Mouse (Mus musculus) myocyte (in vitro differentiated cells): ENCODE data around the gene Plau. TPM values are rescaled to one million over a fixed set of nuclear protein-coding genes. Genes with fewer than 3 reads are reported as not detected.

ENCODE experiments used
- H3K27me3 ChIP-seq: one replicate; pipeline ENCODE4 v1.6.1; 2011; ENCODE audit not compliant: control insufficient read depth, insufficient read depth, insufficient read length
- H3K36me3 ChIP-seq: one replicate; pipeline ENCODE4 v1.6.1; 2011; ENCODE audit not compliant: control insufficient read depth, insufficient read depth
- H3K4me2 ChIP-seq: one replicate; pipeline ENCODE4 v1.6.1; 2011; ENCODE audit warnings: low read depth, control low read depth
- H3K4me3 ChIP-seq: one replicate; pipeline ENCODE4 v1.5.1; 2011; ENCODE audit warnings: mild to moderate bottlenecking, control low read depth, moderate library complexity
- H3K79me2 ChIP-seq: one replicate; pipeline ENCODE4 v1.6.1; 2011; ENCODE audit not compliant: control insufficient read depth, insufficient read depth
- H3ac ChIP-seq: one replicate; pipeline ENCODE4 v1.6.1; 2011; ENCODE audit not compliant: control insufficient read depth, insufficient read length
- CEBPB ChIP-seq: IDR thresholded peaks from 2 replicates; pipeline ENCODE4 v1.6.1; 2011; ENCODE audit warnings: mild to moderate bottlenecking, moderate library complexity; ENCODE audit not compliant: poor library complexity, insufficient read depth, severe bottlenecking
- E2F4 ChIP-seq: IDR thresholded peaks from one replicate; pipeline ENCODE4 v1.6.1; 2011; ENCODE audit warnings: mild to moderate bottlenecking, control low read depth, moderate library complexity; ENCODE audit not compliant: insufficient read depth
- MAX ChIP-seq: IDR thresholded peaks from one replicate; pipeline ENCODE4 v1.6.1; 2011; ENCODE audit warnings: low read depth, mild to moderate bottlenecking, control low read depth
- MYOD1 ChIP-seq, 3 experiments: IDR thresholded peaks; one replicate each; pipeline ENCODE4 v1.6.1; 2011; ENCODE audit warnings: control low read depth in 2 of 3, low read depth in 2 of 3, mild to moderate bottlenecking in 2 of 3, moderate library complexity in 1 of 3; ENCODE audit not compliant: insufficient read length in 2 of 3, control insufficient read depth in 1 of 3
- MYOG ChIP-seq, 3 experiments: IDR thresholded peaks; one replicate each; pipeline ENCODE4 v1.6.1; 2011; ENCODE audit warnings: control low read depth in 2 of 3, low read depth in 2 of 3, mild to moderate bottlenecking in 2 of 3; ENCODE audit not compliant: insufficient read length in 2 of 3, control insufficient read depth in 1 of 3, insufficient read depth in 1 of 3
- POLR2A ChIP-seq: IDR thresholded peaks from one replicate; pipeline ENCODE4 v1.6.1; 2011; ENCODE audit warnings: low read depth, mild to moderate bottlenecking, control low read depth, moderate library complexity; ENCODE audit not compliant: insufficient read length
- POLR2AphosphoS2 ChIP-seq: IDR thresholded peaks from one replicate; pipeline ENCODE4 v1.6.1; 2011; ENCODE audit warnings: low read depth, control low read depth; ENCODE audit not compliant: insufficient read length
- REST ChIP-seq: IDR thresholded peaks from one replicate; pipeline ENCODE4 v1.6.1; 2011; ENCODE audit warnings: mild to moderate bottlenecking, control low read depth, moderate library complexity; ENCODE audit not compliant: insufficient read depth, insufficient read length
- SRF ChIP-seq: IDR thresholded peaks from one replicate; pipeline ENCODE4 v1.6.1; 2011; ENCODE audit warnings: low read depth; ENCODE audit not compliant: control insufficient read depth, insufficient read length
- TCF12 ChIP-seq: IDR thresholded peaks from one replicate; pipeline ENCODE4 v1.6.1; 2011; ENCODE audit warnings: mild to moderate bottlenecking, control low read depth; ENCODE audit not compliant: poor library complexity, insufficient read depth, severe bottlenecking
- TCF3 ChIP-seq: IDR thresholded peaks from one replicate; pipeline ENCODE4 v1.6.1; 2011; ENCODE audit warnings: low read depth, control low read depth; ENCODE audit not compliant: insufficient read length
- USF1 ChIP-seq: IDR thresholded peaks from one replicate; pipeline ENCODE4 v1.6.1; 2011; ENCODE audit warnings: low read depth, mild to moderate bottlenecking, control low read depth, moderate library complexity
- polyA plus RNA-seq: library from polyadenylated mRNA; unstranded; fragments of >200 nt; fragmentation: generic; extraction: Trizol; gene quantifications from one replicate; pipeline ENCODE4 v1.2.1, GENCODE M21; 2012; ENCODE audit warnings: missing spikeins

Gene Plau
- polyA plus RNA-seq, 1 experiment = 40.1 TPM

DNA sequence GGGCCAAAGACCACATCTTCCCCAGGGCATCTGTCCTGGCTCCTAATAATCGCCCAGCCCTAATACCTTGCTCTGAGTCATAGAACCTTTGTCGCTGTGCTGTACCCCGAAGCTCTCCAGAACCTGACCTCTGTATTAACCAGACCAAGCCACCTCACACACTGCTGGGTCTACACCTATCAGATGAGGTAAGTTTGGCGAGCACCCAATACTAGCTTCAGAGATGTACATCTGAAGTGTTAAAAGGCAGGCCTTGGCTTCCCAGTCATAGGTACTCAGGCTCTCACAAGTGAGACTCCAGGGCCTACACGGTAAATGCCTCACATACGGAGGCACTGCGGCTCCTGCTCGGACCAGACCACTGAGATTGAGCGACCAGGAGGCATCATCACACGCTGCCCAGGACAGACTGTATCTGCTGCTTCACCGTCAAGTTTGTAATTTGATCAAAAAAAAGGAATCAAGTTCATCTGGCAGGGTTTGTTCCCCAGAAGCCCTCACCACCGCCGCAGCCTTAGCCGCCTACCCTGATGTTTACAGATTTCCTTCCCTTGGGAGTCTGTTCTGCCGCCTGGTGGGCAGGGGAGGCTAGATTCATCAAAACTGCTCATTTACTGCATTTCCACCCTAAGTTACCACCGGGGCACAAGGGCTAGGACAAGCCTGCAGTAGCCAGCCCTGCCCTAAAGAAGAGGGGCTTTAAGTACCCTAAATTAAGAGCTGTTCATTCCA lies 44.8 kb upstream of the Plau start:
- Histone ChIP-seq H3K4me2 (peak overlapping the region; percentile 85), H3K36me3 (peaks cover 20% of the 10 kb centered on the region), H3K27me3 (no peaks in the 10 kb centered on the region), H3ac (no peak overlapping the region), H3K4me3 (peak overlapping the region; percentile 41), H3K79me2 (peaks cover 64% of the 10 kb centered on the region)
- TF ChIP-seq E2F4 (no peak), TCF12 (no peak), POLR2A (no peak)

DNA sequence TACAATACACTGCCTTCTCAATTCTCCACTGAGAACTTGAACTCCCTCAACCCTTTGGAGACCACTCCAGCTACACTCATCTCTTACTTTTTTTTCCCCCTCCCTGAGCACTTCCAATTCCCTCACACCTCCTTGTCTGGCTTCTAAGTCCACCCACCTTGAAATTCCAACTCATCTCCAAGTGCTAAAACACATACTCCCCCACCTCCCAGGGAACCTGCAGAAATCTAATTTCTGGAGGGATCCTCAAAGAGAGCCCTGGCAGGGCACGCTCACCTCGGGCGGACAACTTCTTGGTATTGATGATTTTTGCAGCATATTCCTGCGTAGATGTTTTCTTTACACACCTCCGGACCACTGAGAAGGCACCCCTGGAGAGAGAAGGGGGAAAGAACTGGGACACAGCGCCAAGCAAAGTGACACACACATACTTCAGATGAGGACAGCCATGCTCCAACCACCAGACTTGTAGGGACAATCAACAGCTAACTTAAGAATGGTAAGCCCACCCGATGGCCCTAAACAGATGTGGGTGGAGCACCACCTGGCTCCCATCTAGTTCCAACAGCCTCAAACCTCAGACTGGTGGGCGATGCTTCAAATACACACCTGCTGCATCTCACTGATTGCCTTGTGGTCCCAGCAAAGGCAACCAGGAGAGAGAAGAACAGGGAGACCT lies 44.1 kb upstream of the Plau start:
- Histone ChIP-seq H3K4me3 (peak overlapping the region; percentile 41), H3K36me3 (peaks cover 19% of the 10 kb centered on the region), H3K4me2 (peak overlapping the region; percentile 85), H3K79me2 (peaks cover 56% of the 10 kb centered on the region), H3ac (no peak overlapping the region), H3K27me3 (no peaks in the 10 kb centered on the region)
- TF ChIP-seq SRF = no peak
- peak in 1 of 3 experiments; percentile 17 for TF ChIP-seq MYOD1 (IDR thresholded peaks at IDR 0.05; ENCODE audit: control insufficient read depth in 1 of 3, insufficient read length in 2 of 3, low read depth in 2 of 3)

DNA sequence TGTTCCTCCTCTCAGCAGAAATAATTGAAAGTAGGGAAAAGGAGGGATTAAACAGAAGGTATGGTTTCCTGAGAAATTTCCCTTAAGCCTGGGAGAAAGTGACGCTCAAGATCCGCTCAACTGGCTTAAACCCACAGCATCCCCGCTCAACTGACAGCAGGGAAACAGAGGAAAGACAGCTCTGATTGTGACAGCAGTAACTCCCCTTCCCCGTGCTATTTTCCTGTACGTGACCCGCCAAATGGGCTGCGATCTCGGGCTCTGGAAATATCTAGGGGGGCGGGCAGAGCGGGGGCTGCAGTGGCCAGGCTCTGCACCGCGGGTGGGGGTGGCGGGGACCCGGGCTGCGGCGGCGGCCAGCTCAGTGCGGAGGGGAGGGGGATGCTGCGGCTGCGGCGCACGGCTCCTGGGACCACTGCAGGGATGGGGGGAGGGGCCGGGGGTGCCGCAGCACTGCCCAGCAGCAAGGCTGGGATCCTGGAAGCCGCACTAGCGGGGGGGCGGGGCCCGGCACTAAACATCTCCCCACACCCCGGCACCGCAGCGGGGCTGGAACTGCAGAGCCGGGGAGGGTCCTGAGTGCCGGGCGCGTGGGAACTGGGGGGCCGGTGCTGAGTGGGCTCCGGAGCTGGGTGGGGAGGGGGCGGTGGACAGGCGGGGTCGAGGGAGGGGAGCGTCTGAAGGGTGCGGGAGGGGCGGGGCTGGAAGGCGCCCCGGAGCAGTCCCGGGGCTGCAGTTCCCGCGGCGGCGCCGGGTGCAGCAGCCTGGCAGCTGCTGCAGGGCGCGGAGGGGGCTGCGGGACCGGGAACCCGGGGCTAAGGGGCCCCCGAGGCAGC lies 43.3 kb upstream of the Plau start:
- H3K36me3 ChIP-seq = peaks cover 19% of the 10 kb centered on the region
- peaks cover 49% of the 10 kb centered on the region for H3K79me2 ChIP-seq
- TF ChIP-seq MYOG (IDR thresholded peaks at IDR 0.05; ENCODE audit: control insufficient read depth in 1 of 3, insufficient read depth in 1 of 3, insufficient read length in 2 of 3, low read depth in 2 of 3) (no peak), USF1 (no peak), MAX (no peak), TCF12 (no peak), TCF3 (no peak), MYOD1 (IDR thresholded peaks at IDR 0.05; ENCODE audit: control insufficient read depth in 1 of 3, insufficient read length in 2 of 3, low read depth in 2 of 3) (no peak), POLR2A (no peak), CEBPB (no peak), SRF (no peak), POLR2AphosphoS2 (no peak), E2F4 (no peak), REST (no peak)
- no peaks in the 10 kb centered on the region for H3K27me3 ChIP-seq
- H3ac ChIP-seq = peak overlapping the region; percentile 80
- H3K4me2 ChIP-seq = peak overlapping the region; percentile 85
- peak overlapping the region; percentile 41 for H3K4me3 ChIP-seq

DNA sequence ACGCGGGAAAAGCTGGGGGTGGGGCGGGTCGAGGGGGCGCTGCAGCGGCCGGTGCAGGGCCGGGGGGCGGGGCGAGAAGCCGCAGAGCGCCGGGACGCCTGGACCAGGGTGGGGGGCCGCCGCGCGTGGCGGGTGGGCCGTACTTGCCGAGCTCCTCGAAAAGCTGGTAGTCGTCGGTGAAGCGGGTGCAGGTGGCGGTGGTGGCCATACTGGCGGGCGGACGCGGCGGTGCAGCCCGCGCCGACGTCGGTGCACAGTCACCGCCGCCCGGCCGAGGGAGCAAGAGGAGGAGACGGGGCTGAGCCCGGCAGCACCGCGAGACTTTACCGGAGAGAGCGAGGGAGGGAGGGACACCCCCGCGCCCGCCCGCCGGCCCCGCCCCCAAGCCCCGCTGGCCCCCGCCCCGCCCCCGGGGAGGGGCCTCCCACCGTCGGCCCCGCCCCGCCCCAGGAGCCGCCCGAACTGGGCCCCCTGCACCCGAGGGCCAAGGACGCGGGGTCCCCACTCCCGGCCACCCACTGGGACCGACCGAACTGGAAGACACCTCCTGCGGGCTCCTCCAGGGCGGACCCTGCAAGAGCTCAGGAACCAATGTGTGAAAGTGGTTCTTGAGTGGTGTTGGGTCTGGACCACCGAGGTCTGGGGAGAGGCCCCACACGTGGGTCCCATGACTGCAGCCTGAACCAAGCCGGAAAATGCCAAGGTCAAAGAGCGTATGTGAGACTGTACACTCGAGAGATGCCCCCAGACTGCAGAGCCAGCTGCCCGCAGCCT lies 42.5 kb upstream of the Plau start, which contains the start of gene Camk2g:
TSS of gene Camk2g (minus strand) at position 331 of the 774 bp plus-strand sequence.
- H3K79me2 ChIP-seq = peaks cover 41% of the 10 kb centered on the region
- peak within 1 kb of the TSS; percentile 41 for H3K4me3 ChIP-seq
- TF ChIP-seq MAX (no peak), E2F4 (no peak), MYOD1 (IDR thresholded peaks at IDR 0.05; ENCODE audit: control insufficient read depth in 1 of 3, insufficient read length in 2 of 3, low read depth in 2 of 3) (peak in 1 of 3 experiments; percentile 13), SRF (no peak), REST (no peak), CEBPB (no peak), TCF12 (no peak), POLR2AphosphoS2 (peak; percentile 88), POLR2A (peak; percentile 90), MYOG (IDR thresholded peaks at IDR 0.05; ENCODE audit: control insufficient read depth in 1 of 3, insufficient read depth in 1 of 3, insufficient read length in 2 of 3, low read depth in 2 of 3) (no peak), USF1 (peak; percentile 12)
- H3K36me3 ChIP-seq = peaks cover 15% of the 10 kb centered on the region
- peak within 1 kb of the TSS; percentile 80 for H3ac ChIP-seq
- H3K27me3 ChIP-seq = no peaks in the 10 kb centered on the region
- peak within 1 kb of the TSS; percentile 85 for H3K4me2 ChIP-seq
